Mouse (Mus musculus) cortical plate, adult 2 months (tissue): ENCODE results near the gene Arf6.

Experiments used
- CTCF ChIP-seq: fragments of 200-500 bp; IDR thresholded peaks from 2 replicates; pipeline ENCODE4 v1.5.1; 2011; ENCODE audit warnings: mild to moderate bottlenecking, control low read depth, low read length; ENCODE audit not compliant: insufficient read depth; ENCODE audit errors: extremely low read depth
- POLR2A ChIP-seq: fragments of 200-500 bp; IDR thresholded peaks from 2 replicates; pipeline ENCODE4 v1.6.1; 2011; ENCODE audit warnings: mild to moderate bottlenecking, low read length, control low read depth; ENCODE audit not compliant: insufficient read depth; ENCODE audit errors: extremely low read depth

DNA sequence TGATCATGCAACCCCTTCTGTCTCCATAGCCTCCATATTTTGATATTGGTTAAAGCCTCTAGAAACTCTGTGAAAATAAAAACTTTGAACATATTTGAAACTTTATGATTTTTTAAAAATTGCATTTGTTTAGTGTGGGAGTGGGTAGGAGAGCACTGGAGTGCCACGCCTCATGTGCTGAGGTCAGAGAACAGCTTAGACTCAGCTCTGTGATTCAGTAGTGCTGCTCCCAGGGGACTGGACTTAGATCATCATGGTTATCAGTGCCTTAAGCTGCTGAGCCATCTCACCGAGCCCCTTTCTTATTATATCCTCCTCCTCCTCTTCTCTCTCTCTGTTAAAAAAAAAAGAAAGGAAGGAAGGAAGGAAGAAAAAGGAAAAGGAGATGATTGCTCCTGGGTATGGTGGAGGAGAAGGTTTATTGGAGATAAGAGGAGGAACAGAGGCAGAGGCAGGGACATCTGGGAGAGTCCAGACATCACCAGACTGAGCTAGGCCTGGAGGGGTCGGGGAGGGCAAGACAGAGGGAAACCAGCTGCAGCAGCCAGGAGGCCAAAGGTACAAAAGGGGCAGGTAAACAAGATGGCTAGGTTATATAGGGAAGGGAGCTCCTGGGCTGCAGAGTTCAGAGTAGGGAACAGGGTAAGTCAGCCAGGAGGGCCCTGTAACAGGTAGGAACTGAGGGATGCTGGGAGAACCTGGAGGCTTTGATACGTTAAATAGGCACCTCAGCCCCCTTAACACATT, 43.0 kb downstream of the Arf6 start:
- TF ChIP-seq POLR2A (no peak), CTCF (no peak)
